8 mouse cellular contexts compared by ENCODE assay signal in genomic region chr7:96745956-96746355, GRCm38 (mm10).
DNase-seq lines count a peak whose midpoint lies in the region; ATAC-seq lines count a peak whose summit lies in the region.

No protein-coding gene starts in this region.

- peak; percentile 89 for ATAC-seq in forebrain, embryonic 16.5 days
- ATAC-seq in limb, embryonic 13.5 days (ENCODE audit: low FRiP score, low read depth) = peak; percentile 80
- ATAC-seq in liver, embryonic 12.5 days = no peak

- H3K4me3 ChIP-seq in forebrain, embryonic 16.5 days (replicated peaks; ENCODE audit: low read length) = no peak overlapping the region
- H3K4me3 ChIP-seq in limb, embryonic 13.5 days = no peak overlapping the region
- no peak overlapping the region for H3K4me3 ChIP-seq in liver, embryonic 12.5 days

- DNase-seq in adrenal gland, postnatal 10 days = peak; percentile 45
- DNase-seq in adrenal gland, adult 8-10 months = no peak
- peak; percentile 38 for DNase-seq in 3134 (ENCODE audit: extremely low read depth, insufficient read length, low spot score)
- peak; percentile 68 for DNase-seq in retina, embryonic 14.5 days (ENCODE audit: low spot score)
- DNase-seq in thymus, postnatal 4 days = no peak

- no peak overlapping the region for H3K4me2 ChIP-seq in forebrain, embryonic 16.5 days (ENCODE audit: low read length)
- no peak overlapping the region for H3K4me2 ChIP-seq in limb, embryonic 13.5 days (replicated peaks)
- H3K4me2 ChIP-seq in liver, embryonic 12.5 days = no peak overlapping the region

- peak overlapping the region; percentile 17 for H3K27ac ChIP-seq in forebrain, embryonic 16.5 days (ENCODE audit: low read length)
- peak overlapping the region; percentile 74 for H3K27ac ChIP-seq in limb, embryonic 13.5 days
- no peak overlapping the region for H3K27ac ChIP-seq in liver, embryonic 12.5 days

- 5% methylated on average over 6 of the region's 6 CpGs for WGBS in forebrain, embryonic 16.5 days
- 15% methylated on average over 6 of the region's 6 CpGs for WGBS in limb, embryonic 13.5 days
- 30% methylated on average over 6 of the region's 6 CpGs for WGBS in liver, embryonic 12.5 days (ENCODE audit: insufficient replicate concordance)

- H3K27me3 ChIP-seq in forebrain, embryonic 16.5 days (replicated peaks; ENCODE audit: control insufficient read depth, insufficient read depth, low read length) = no peaks in the 10 kb centered on the region
- H3K27me3 ChIP-seq in limb, embryonic 13.5 days = no peaks in the 10 kb centered on the region
- H3K27me3 ChIP-seq in liver, embryonic 12.5 days (replicated peaks) = 0 out of 2 replicates have a peak, but pooled peaks cover 5% of the 10 kb centered on the region

- no peaks in the 10 kb centered on the region for H3K9me3 ChIP-seq in forebrain, embryonic 16.5 days (ENCODE audit: control insufficient read depth, low read length)
- no peaks in the 10 kb centered on the region for H3K9me3 ChIP-seq in limb, embryonic 13.5 days
- H3K9me3 ChIP-seq in liver, embryonic 12.5 days (replicated peaks) = no peaks in the 10 kb centered on the region

- no peak overlapping the region; the same call in 1 of the 2 replicates for H3K9ac ChIP-seq in forebrain, embryonic 16.5 days (replicated peaks; ENCODE audit: low read depth, low read length)
- no peak overlapping the region for H3K9ac ChIP-seq in limb, embryonic 13.5 days
- H3K9ac ChIP-seq in liver, embryonic 12.5 days = no peak overlapping the region

- no peaks in the 10 kb centered on the region for H3K36me3 ChIP-seq in forebrain, embryonic 16.5 days (ENCODE audit: control insufficient read depth, insufficient read depth)
- no peaks in the 10 kb centered on the region for H3K36me3 ChIP-seq in limb, embryonic 13.5 days
- no peaks in the 10 kb centered on the region for H3K36me3 ChIP-seq in liver, embryonic 12.5 days

- peaks cover 24% of the 10 kb centered on the region for H3K4me1 ChIP-seq in forebrain, embryonic 16.5 days (replicated peaks; ENCODE audit: control insufficient read depth, insufficient read depth, low read length)
- H3K4me1 ChIP-seq in limb, embryonic 13.5 days = peaks cover 80% of the 10 kb centered on the region
- no peaks in the 10 kb centered on the region for H3K4me1 ChIP-seq in liver, embryonic 12.5 days

Comparison
In these comparisons a context has a peak if more than half of its experiments do, and no peak if none do; other contexts are left out.
1. DNase-seq: peak in adrenal gland, postnatal 10 days (single experiment), 3134 (single experiment) and retina, embryonic 14.5 days (single experiment); none in adrenal gland, adult 8-10 months (single experiment) and thymus, postnatal 4 days (single experiment).